Mouse (Mus musculus) MEL (cell line): ENCODE results near the gene Pgls. TPM values are rescaled to one million over a fixed set of nuclear protein-coding genes. Genes with fewer than 3 reads are reported as not detected.

Source experiments
- DNase-seq: peaks from one replicate; pipeline ENCODE4 v3.0.0; 2011; ENCODE audit warnings: low read depth, low spot score
- H3K27ac ChIP-seq: 2 replicates; pipeline ENCODE4 v1.5.1; 2012; ENCODE audit warnings: low read depth, mild to moderate bottlenecking, control low read depth, low read length, moderate library complexity; ENCODE audit not compliant: control insufficient read depth
- H3K27me3 ChIP-seq, 2 experiments: fragments of 150-350 bp in 1 of 2; sonication (generic) in 1 of 2; 2 replicates each; pipeline ENCODE4 v1.6.1; 2012; ENCODE audit warnings: low read length in 2 of 2, mild to moderate bottlenecking in 2 of 2, improper control_type of control experiment in 1 of 2, moderate library complexity in 1 of 2; ENCODE audit not compliant: insufficient read depth in 2 of 2, control insufficient read depth in 1 of 2
- H3K36me3 ChIP-seq, 2 experiments: 2 replicates each; pipeline ENCODE4 v1.6.1; 2012 to 2014; ENCODE audit warnings: low read length in 2 of 2, improper control_type of control experiment in 1 of 2, inconsistent platforms in 1 of 2, mild to moderate bottlenecking in 1 of 2; ENCODE audit not compliant: insufficient read depth in 2 of 2, control insufficient read depth in 1 of 2
- H3K4me1 ChIP-seq, 2 experiments: fragments of 150-350 bp in 1 of 2; sonication (generic) in 1 of 2; 2 replicates each; pipeline ENCODE4 v1.6.1; 2012; ENCODE audit warnings: low read length in 2 of 2, improper control_type of control experiment in 1 of 2, mild to moderate bottlenecking in 1 of 2; ENCODE audit not compliant: insufficient read depth in 2 of 2, control insufficient read depth in 1 of 2
- H3K4me3 ChIP-seq, 2 experiments: fragments of 150-350 bp in 1 of 2; sonication (generic) in 1 of 2; 2 replicates each; pipeline ENCODE4 v1.5.1; 2012; ENCODE audit warnings: low read depth in 2 of 2, low read length in 2 of 2, mild to moderate bottlenecking in 2 of 2, moderate library complexity in 2 of 2, control low read depth in 1 of 2, improper control_type of control experiment in 1 of 2; ENCODE audit not compliant: control insufficient read depth in 1 of 2, insufficient read depth in 1 of 2
- H3K79me2 ChIP-seq: 2 replicates; pipeline ENCODE4 v1.6.1; 2012; ENCODE audit warnings: mild to moderate bottlenecking, low read length, moderate library complexity; ENCODE audit not compliant: control insufficient read depth, poor library complexity, insufficient read depth
- H3K9ac ChIP-seq: 2 replicates; pipeline ENCODE4 v1.6.1; 2012; ENCODE audit warnings: low read depth, mild to moderate bottlenecking, control low read depth, low read length, moderate library complexity; ENCODE audit not compliant: control insufficient read depth, poor library complexity, severe bottlenecking
- H3K9me3 ChIP-seq: fragments of 150-350 bp; sonication (generic); replicated peaks from 2 replicates; pipeline ENCODE4 v1.6.1; 2012; ENCODE audit warnings: mild to moderate bottlenecking, low read length, improper control_type of control experiment, moderate library complexity; ENCODE audit not compliant: insufficient read depth
- CTCF ChIP-seq, 3 experiments: IDR thresholded peaks in 2 of 3; conservative IDR thresholded peaks in 1 of 3; 2 replicates each; pipeline ENCODE4 v1.5.1; 2011 to 2012; ENCODE audit warnings: low read length in 3 of 3, low read depth in 2 of 3, mild to moderate bottlenecking in 2 of 3, improper control_type of control experiment in 1 of 3, inconsistent platforms in 1 of 3, mixed read lengths in 1 of 3, moderate library complexity in 1 of 3; ENCODE audit not compliant: control insufficient read depth in 1 of 3, insufficient read depth in 1 of 3, poor library complexity in 1 of 3, severe bottlenecking in 1 of 3
- EP300 ChIP-seq, 2 experiments: IDR thresholded peaks; 2 replicates each; pipeline ENCODE4 v1.6.1; 2011; ENCODE audit warnings: improper control_type of control experiment in 2 of 2, low read length in 2 of 2, low read depth in 1 of 2, mild to moderate bottlenecking in 1 of 2
- ETS1 ChIP-seq: IDR thresholded peaks from 2 replicates; pipeline ENCODE4 v1.6.1; 2012; ENCODE audit warnings: low read depth, mild to moderate bottlenecking, inconsistent platforms, low read length, improper control_type of control experiment, moderate library complexity
- GABPA ChIP-seq: IDR thresholded peaks from 2 replicates; pipeline ENCODE4 v1.6.1; 2012; ENCODE audit warnings: low read depth, mild to moderate bottlenecking, inconsistent platforms, low read length, improper control_type of control experiment, moderate library complexity
- HCFC1 ChIP-seq: IDR thresholded peaks from 2 replicates; pipeline ENCODE4 v1.6.1; 2012; ENCODE audit warnings: low read depth, mild to moderate bottlenecking, inconsistent platforms, low read length, improper control_type of control experiment, moderate library complexity
- JUND ChIP-seq: IDR thresholded peaks from 2 replicates; pipeline ENCODE4 v1.6.1; 2011; ENCODE audit warnings: low read depth, mild to moderate bottlenecking, improper control_type of control experiment, low read length
- KAT2A ChIP-seq: conservative IDR thresholded peaks from 2 replicates; pipeline ENCODE4 v1.6.1; 2012; ENCODE audit warnings: low read depth, low read length, improper control_type of control experiment, inconsistent platforms
- MAX ChIP-seq: IDR thresholded peaks from 2 replicates; pipeline ENCODE4 v1.6.1; 2011; ENCODE audit warnings: low read length, improper control_type of control experiment
- MAZ ChIP-seq: IDR thresholded peaks from 2 replicates; pipeline ENCODE4 v1.6.1; 2012; ENCODE audit warnings: low read depth, mild to moderate bottlenecking, inconsistent platforms, low read length, improper control_type of control experiment
- NELFE ChIP-seq: IDR thresholded peaks from 2 replicates; pipeline ENCODE4 v1.6.1; 2011; ENCODE audit warnings: low read depth, low read length, improper control_type of control experiment
- NRF1 ChIP-seq: IDR thresholded peaks from 2 replicates; pipeline ENCODE4 v1.6.1; 2014; ENCODE audit warnings: low read depth, mild to moderate bottlenecking, inconsistent platforms, low read length, improper control_type of control experiment, moderate library complexity; ENCODE audit not compliant: poor library complexity, insufficient read depth, severe bottlenecking
- POLR2AphosphoS2 ChIP-seq: IDR thresholded peaks from 2 replicates; pipeline ENCODE4 v1.6.1; 2011; ENCODE audit warnings: low read length, improper control_type of control experiment
- SMC3 ChIP-seq: IDR thresholded peaks from 2 replicates; pipeline ENCODE4 v1.6.1; 2011; ENCODE audit warnings: low read depth, low read length, improper control_type of control experiment
- TAL1 ChIP-seq: IDR thresholded peaks from 2 replicates; pipeline ENCODE4 v1.6.1; 2012; ENCODE audit warnings: mild to moderate bottlenecking, inconsistent platforms, low read length, moderate library complexity, mixed read lengths
- TBP ChIP-seq: IDR thresholded peaks from 2 replicates; pipeline ENCODE4 v1.8.0; 2011; ENCODE audit warnings: low read depth, low read length, improper control_type of control experiment
- TCF12 ChIP-seq: IDR thresholded peaks from 2 replicates; pipeline ENCODE4 v1.6.1; 2014; ENCODE audit warnings: low read depth, mild to moderate bottlenecking, inconsistent platforms, low read length, improper control_type of control experiment, moderate library complexity
- UBTF ChIP-seq: IDR thresholded peaks from 2 replicates; pipeline ENCODE4 v1.6.1; 2012; ENCODE audit warnings: low read depth, mild to moderate bottlenecking, inconsistent platforms, low read length, improper control_type of control experiment, moderate library complexity, borderline replicate concordance; ENCODE audit not compliant: insufficient read depth
- ZMIZ1 ChIP-seq: IDR thresholded peaks from 2 replicates; pipeline ENCODE4 v1.6.1; 2012; ENCODE audit warnings: low read depth, mild to moderate bottlenecking, inconsistent platforms, low read length, improper control_type of control experiment, moderate library complexity
- ZNF384 ChIP-seq: IDR thresholded peaks from 2 replicates; pipeline ENCODE4 v1.6.1; 2012; ENCODE audit warnings: low read depth, mild to moderate bottlenecking, inconsistent platforms, low read length, improper control_type of control experiment
- polyA plus RNA-seq, 2 experiments: library from polyadenylated mRNA; stranded (reverse) in 1 of 2; unstranded in 1 of 2; fragments of >175 nt in 1 of 2; fragments of >200 nt in 1 of 2; gene quantifications; 2 replicates each; pipeline versions ENCODE4 v1.2.1 to v1.2.4; 2012; ENCODE audit warnings: low replicate concordance in 2 of 2, low read depth in 1 of 2; ENCODE audit not compliant: insufficient read length in 2 of 2, insufficient read depth in 1 of 2, missing spikeins in 1 of 2
- total RNA-seq: library from RNA; depleted of rRNA; stranded (reverse); fragments of 300-350 nt; gene quantifications from 2 replicates; pipeline ENCODE4 v1.2.3, GENCODE M21; 2012

The Pgls gene
- total and polyA plus RNA-seq, 3 experiments, result 225 to 257 TPM; not detected in 1

- DNase-seq, result peak; percentile 98
- Histone ChIP-seq H3K36me3 (peaks cover 0 to 14% of the 10 kb centered on the region in 2 experiments; a peak in 2 of 4 replicates), H3K27ac (no peak overlapping the region), H3K4me1 (peaks cover 4 to 24% of the 10 kb centered on the region in 2 experiments), H3K27me3 (no peaks in the 10 kb centered on the region), H3K9me3 (no peaks in the 10 kb centered on the region), H3K79me2 (no peaks in the 10 kb centered on the region), H3K4me3 (peak overlapping the region; percentile 74 to 97), H3K9ac (peak overlapping the region; percentile 80)
- TF ChIP-seq GABPA, result no peak
- TF ChIP-seq TCF12, result no peak
- no peak for TF ChIP-seq MAX
- no peak for TF ChIP-seq KAT2A
- no peak for TF ChIP-seq TAL1
- peak; percentile 37; the same call in 1 of the 2 replicates for TF ChIP-seq HCFC1
- no peak for TF ChIP-seq POLR2AphosphoS2
- TF ChIP-seq TBP, result peak; percentile 23
- peak; percentile 61 for TF ChIP-seq ZNF384
- no peak for TF ChIP-seq NRF1
- TF ChIP-seq MAZ, result peak; percentile 66
- peak; percentile 12; the same call in 1 of the 2 replicates for TF ChIP-seq ZMIZ1
- no peak for TF ChIP-seq ETS1
- TF ChIP-seq CTCF (IDR thresholded peaks at IDR 0.05 in 2 of 3, conservative IDR thresholded peaks at IDR 0.05 in 1 of 3; ENCODE audit: control insufficient read depth in 1 of 3, insufficient read depth in 1 of 3, low read depth in 2 of 3, low read length in 3 of 3, poor library complexity in 1 of 3, severe bottlenecking in 1 of 3), result peak in 2 of 3 experiments; percentile 43 to 50; a peak in 3 of 6 replicates
- TF ChIP-seq UBTF, result 0 out of 2 replicates have a peak, but pooled peaks have one; percentile 6
Measured at GRCm38 (mm10) chr8:71558958-71559690, 32.9 kb upstream of the Pgls start.

GRCm38 (mm10) chr8:71560071-71560470, 31.9 kb upstream of the Pgls start:
- no peak overlapping the region for H3K27ac ChIP-seq
- TF ChIP-seq EP300 (IDR thresholded peaks at IDR 0.05; ENCODE audit: low read depth in 1 of 2, low read length in 2 of 2) (no peak), TAL1 (no peak), NRF1 (no peak), TBP (no peak), SMC3 (no peak), POLR2AphosphoS2 (no peak), ZNF384 (no peak), TCF12 (no peak), JUND (no peak), GABPA (no peak), UBTF (no peak), NELFE (no peak), CTCF (IDR thresholded peaks at IDR 0.05 in 2 of 3, conservative IDR thresholded peaks at IDR 0.05 in 1 of 3; ENCODE audit: control insufficient read depth in 1 of 3, insufficient read depth in 1 of 3, low read depth in 2 of 3, low read length in 3 of 3, poor library complexity in 1 of 3, severe bottlenecking in 1 of 3) (no peak)

More at GRCm38 (mm10) chr8:71560071-71560470, 31.9 kb upstream of the Pgls start:
- Histone ChIP-seq H3K27me3 (no peaks in the 10 kb centered on the region), H3K79me2 (no peaks in the 10 kb centered on the region), H3K36me3 (peaks cover 0 to 8% of the 10 kb centered on the region in 2 experiments; a peak in 2 of 4 replicates), H3K9me3 (no peaks in the 10 kb centered on the region), H3K4me1 (peaks cover 4 to 15% of the 10 kb centered on the region in 2 experiments; a peak in 3 of 4 replicates), H3K4me3 (no peak overlapping the region; a peak in 1 of 4 replicates), H3K9ac (no peak overlapping the region)
- DNase-seq, result peak; percentile 34
